Mouse (Mus musculus) kidney, embryonic 15.5 days (tissue): ENCODE results near the gene Ski. TPM values are rescaled to one million over a fixed set of nuclear protein-coding genes. Genes with fewer than 3 reads are reported as not detected.
A peak's percentile ranks its signal among the peaks of the same experiment; 100 is the strongest.

Source experiments
- ATAC-seq: fragments of 200-750 bp; cut with Nextera tagmentation; replicated peaks from 2 replicates; pipeline ENCODE4 v1.8.0; 2017; ENCODE audit warnings: moderate TSS enrichment; ENCODE audit not compliant: low FRiP score
- H3K27ac ChIP-seq: fragments of 300-500 bp; sonication (generic); 2 replicates; pipeline ENCODE4 v1.5.1; 2015; ENCODE audit warnings: mild to moderate bottlenecking, inconsistent platforms
- H3K27me3 ChIP-seq: fragments of 300-500 bp; sonication (generic); 2 replicates; pipeline ENCODE4 v1.6.1; 2015; ENCODE audit warnings: inconsistent platforms
- H3K36me3 ChIP-seq: fragments of 300-500 bp; sonication (generic); 2 replicates; pipeline ENCODE4 v1.6.1; 2015; ENCODE audit warnings: inconsistent platforms
- H3K4me1 ChIP-seq: fragments of 300-500 bp; sonication (generic); 2 replicates; pipeline ENCODE4 v1.6.1; 2015; ENCODE audit warnings: inconsistent platforms
- H3K4me2 ChIP-seq: fragments of 300-500 bp; sonication (generic); 2 replicates; pipeline ENCODE4 v1.6.1; 2015; ENCODE audit warnings: moderate library complexity, mild to moderate bottlenecking, inconsistent platforms
- H3K4me3 ChIP-seq: fragments of 300-500 bp; sonication (generic); replicated peaks from 2 replicates; pipeline ENCODE4 v1.5.1; 2015; ENCODE audit warnings: mild to moderate bottlenecking, inconsistent platforms
- H3K9ac ChIP-seq: fragments of 300-500 bp; sonication (generic); 2 replicates; pipeline ENCODE4 v1.6.1; 2015; ENCODE audit warnings: mild to moderate bottlenecking, inconsistent platforms
- H3K9me3 ChIP-seq: fragments of 300-500 bp; sonication (generic); replicated peaks from 2 replicates; pipeline ENCODE4 v1.6.1; 2016; ENCODE audit warnings: inconsistent platforms
- WGBS: fragments of 180-500 bp; shearing (Covaris S2); methylation state at CpG from one replicate; pipeline ENCODE4 v1.1.7; 2015; ENCODE audit warnings: mixed read lengths; 5-methylcytosine and 5-hydroxymethylcytosine counted together
- polyA plus RNA-seq: library from polyadenylated mRNA; unstranded; fragments of >200 nt; fragmentation: Nextera tagmentation; extraction: Ambion mirVana; gene quantifications from 2 replicates; pipeline ENCODE4 v1.2.1, GENCODE M21; 2015

Ski gene
- polyA plus RNA-seq, 1 experiment from 2014 or later = 16.9 TPM

GRCm38 (mm10) chr4:155185845-155186244 is 36.5 kb downstream of the Ski start:
- WGBS = 83% methylated on average over 9 of the region's 9 CpGs

GRCm38 (mm10) chr4:155184248-155185070 is 37.9 kb downstream of the Ski start:
- Histone ChIP-seq H3K4me2 (no peak overlapping the region), H3K27me3 (no peaks in the 10 kb centered on the region), H3K27ac (peak overlapping the region; percentile 63), H3K9me3 (no peaks in the 10 kb centered on the region), H3K4me3 (no peak overlapping the region), H3K9ac (no peak overlapping the region), H3K4me1 (peaks cover 81% of the 10 kb centered on the region), H3K36me3 (no peaks in the 10 kb centered on the region)
- no peak for ATAC-seq
- WGBS = 69% methylated on average over 18 of the region's 18 CpGs

More at GRCm38 (mm10) chr4:155185845-155186244, 36.5 kb downstream of the Ski start:
- Histone ChIP-seq H3K9ac (no peak overlapping the region), H3K4me3 (no peak overlapping the region), H3K4me2 (no peak overlapping the region), H3K4me1 (peaks cover 87% of the 10 kb centered on the region), H3K27me3 (no peaks in the 10 kb centered on the region), H3K9me3 (no peaks in the 10 kb centered on the region), H3K27ac (no peak overlapping the region), H3K36me3 (no peaks in the 10 kb centered on the region)
- ATAC-seq = no peak

- WGBS = 68% methylated on average over 7 of the region's 7 CpGs
- no peak for ATAC-seq
- Histone ChIP-seq H3K9ac (no peak overlapping the region), H3K4me2 (no peak overlapping the region), H3K36me3 (no peaks in the 10 kb centered on the region), H3K27me3 (no peaks in the 10 kb centered on the region), H3K4me1 (peaks cover 81% of the 10 kb centered on the region), H3K27ac (no peak overlapping the region), H3K4me3 (no peak overlapping the region), H3K9me3 (no peaks in the 10 kb centered on the region)
These were observed 39.2 kb downstream of the Ski start for GRCm38 (mm10) chr4:155183201-155183600.

GRCm38 (mm10) chr4:155178981-155179512 is 43.3 kb downstream of the Ski start:
- peak overlapping the region; percentile 93 for H3K27ac ChIP-seq
- WGBS = 24% methylated on average over 3 of the region's 3 CpGs
- no peaks in the 10 kb centered on the region for H3K9me3 ChIP-seq
- ATAC-seq = 0 out of 2 replicates have a peak, but pooled peaks have one; percentile 20
- H3K27me3 ChIP-seq = no peaks in the 10 kb centered on the region
- H3K4me3 ChIP-seq = no peak overlapping the region
- no peaks in the 10 kb centered on the region for H3K36me3 ChIP-seq
- H3K4me2 ChIP-seq = peak overlapping the region; percentile 42
- peaks cover 80% of the 10 kb centered on the region for H3K4me1 ChIP-seq
- H3K9ac ChIP-seq = no peak overlapping the region

GRCm38 (mm10) chr4:155178274-155178673 is 44.1 kb downstream of the Ski start:
- no peak overlapping the region for H3K4me3 ChIP-seq
- WGBS = 5% methylated on average over 6 of the region's 6 CpGs
- no peaks in the 10 kb centered on the region for H3K9me3 ChIP-seq
- H3K27me3 ChIP-seq = no peaks in the 10 kb centered on the region
- H3K4me1 ChIP-seq = peaks cover 81% of the 10 kb centered on the region
- H3K4me2 ChIP-seq = peak overlapping the region; percentile 42
- peak; percentile 26; the same call in 1 of the 2 replicates for ATAC-seq
- H3K27ac ChIP-seq = peak overlapping the region; percentile 93
- H3K36me3 ChIP-seq = no peaks in the 10 kb centered on the region
- peak overlapping the region; percentile 26; the same call in 1 of the 2 replicates for H3K9ac ChIP-seq

- ATAC-seq = no peak
- 43% methylated on average over 3 of the region's 3 CpGs for WGBS
- no peak overlapping the region for H3K4me3 ChIP-seq
- peaks cover 89% of the 10 kb centered on the region for H3K4me1 ChIP-seq
- no peaks in the 10 kb centered on the region for H3K9me3 ChIP-seq
- H3K36me3 ChIP-seq = no peaks in the 10 kb centered on the region
- no peak overlapping the region for H3K9ac ChIP-seq
- H3K27ac ChIP-seq = no peak overlapping the region; the same call in 1 of the 2 replicates
- H3K4me2 ChIP-seq = no peak overlapping the region
- H3K27me3 ChIP-seq = no peaks in the 10 kb centered on the region
These were observed 46.2 kb downstream of the Ski start for GRCm38 (mm10) chr4:155176210-155176609.

GRCm38 (mm10) chr4:155173822-155174785 is 48.3 kb downstream of the Ski start:
- H3K27ac ChIP-seq = peak overlapping the region; percentile 98
- H3K27me3 ChIP-seq = no peaks in the 10 kb centered on the region
- WGBS = 16% methylated on average over 16 of the region's 17 CpGs
- no peaks in the 10 kb centered on the region for H3K9me3 ChIP-seq
- ATAC-seq = no peak; the same call in 1 of the 2 replicates
- H3K36me3 ChIP-seq = no peaks in the 10 kb centered on the region
- peak overlapping the region; percentile 46 for H3K4me2 ChIP-seq
- peaks cover 93% of the 10 kb centered on the region for H3K4me1 ChIP-seq
- 0 out of 2 replicates have a peak overlapping the region, but pooled peaks have one; percentile 29 for H3K9ac ChIP-seq
- 0 out of 2 replicates have a peak overlapping the region, but pooled peaks have one; percentile 10 for H3K4me3 ChIP-seq

- Histone ChIP-seq H3K36me3 (no peaks in the 10 kb centered on the region), H3K4me2 (peak overlapping the region; percentile 46), H3K27me3 (no peaks in the 10 kb centered on the region), H3K4me1 (peaks cover 89% of the 10 kb centered on the region), H3K27ac (peak overlapping the region; percentile 98), H3K9me3 (no peaks in the 10 kb centered on the region), H3K9ac (peak overlapping the region; percentile 38), H3K4me3 (0 out of 2 replicates have a peak overlapping the region, but pooled peaks have one; percentile 10)
- ATAC-seq = peak; percentile 90
- WGBS = 21% methylated on average over 21 of the region's 21 CpGs
These were observed 49.2 kb downstream of the Ski start for GRCm38 (mm10) chr4:155172909-155173821.

- Histone ChIP-seq H3K9ac (no peak overlapping the region), H3K4me3 (no peak overlapping the region), H3K4me2 (no peak overlapping the region), H3K9me3 (no peaks in the 10 kb centered on the region), H3K4me1 (peaks cover 81% of the 10 kb centered on the region), H3K27ac (peak overlapping the region; percentile 98), H3K27me3 (no peaks in the 10 kb centered on the region), H3K36me3 (no peaks in the 10 kb centered on the region)
- WGBS = 76% methylated on average over 5 of the region's 5 CpGs
- no peak for ATAC-seq
These were observed 50.3 kb downstream of the Ski start for GRCm38 (mm10) chr4:155171961-155172533.

- Histone ChIP-seq H3K27ac (0 out of 2 replicates have a peak overlapping the region, but pooled peaks have one; percentile 45), H3K4me1 (peaks cover 74% of the 10 kb centered on the region), H3K9ac (no peak overlapping the region), H3K36me3 (no peaks in the 10 kb centered on the region), H3K4me3 (no peak overlapping the region), H3K4me2 (no peak overlapping the region), H3K27me3 (no peaks in the 10 kb centered on the region), H3K9me3 (no peaks in the 10 kb centered on the region)
- 72% methylated on average over 8 of the region's 8 CpGs for WGBS
- ATAC-seq = no peak
These were observed 51.7 kb downstream of the Ski start for GRCm38 (mm10) chr4:155170614-155171212.
